Mouse (Mus musculus) CH12.LX (cell line): ENCODE data around the gene Atr. TPM values are rescaled to one million over a fixed set of nuclear protein-coding genes. Genes with fewer than 3 reads are reported as not detected.

Source experiments
- DNase-seq: peaks from one replicate; pipeline ENCODE4 v3.0.0-alpha.2; 2013; ENCODE audit errors: extremely low read depth
- H3K27ac ChIP-seq: 2 replicates; pipeline ENCODE4 v1.5.1; 2012; ENCODE audit warnings: low read depth, mild to moderate bottlenecking, control low read depth, moderate library complexity; ENCODE audit not compliant: insufficient read depth
- H3K27me3 ChIP-seq: replicated peaks from 2 replicates; pipeline ENCODE3; 2012; ENCODE audit warnings: inconsistent platforms
- H3K36me3 ChIP-seq, 2 experiments: replicated peaks in 1 of 2; 2 replicates each; pipeline versions ENCODE3 to v1.6.1; 2012; ENCODE audit warnings: inconsistent platforms in 1 of 2, low read length in 1 of 2, mild to moderate bottlenecking in 1 of 2, mixed read lengths in 1 of 2, moderate library complexity in 1 of 2; ENCODE audit not compliant: control insufficient read depth in 1 of 2, insufficient read depth in 1 of 2
- H3K4me1 ChIP-seq, 2 experiments: 2 replicates each; pipeline ENCODE4 v1.6.1; 2012; ENCODE audit warnings: inconsistent platforms in 1 of 2, moderate library complexity in 1 of 2; ENCODE audit not compliant: insufficient read depth in 2 of 2, control insufficient read depth in 1 of 2
- H3K4me2 ChIP-seq: 2 replicates; pipeline ENCODE4 v1.6.1; 2012; ENCODE audit warnings: low read depth, mild to moderate bottlenecking, control low read depth; ENCODE audit not compliant: poor library complexity, insufficient read depth, severe bottlenecking
- H3K4me3 ChIP-seq, 3 experiments: fragments of 150-350 bp in 1 of 3; sonication (generic) in 1 of 3; replicated peaks in 1 of 3; 2 replicates each; pipeline versions ENCODE3 to v1.5.1; 2011 to 2012; ENCODE audit warnings: low read depth in 2 of 3, low read length in 2 of 3, mild to moderate bottlenecking in 2 of 3, moderate library complexity in 2 of 3, control low read depth in 1 of 3, improper control_type of control experiment in 1 of 3, inconsistent platforms in 1 of 3, mixed read lengths in 1 of 3; ENCODE audit not compliant: poor library complexity in 1 of 3
- H3K79me2 ChIP-seq: replicated peaks from 2 replicates; pipeline ENCODE4 v1.6.1; 2012; ENCODE audit warnings: mild to moderate bottlenecking, moderate library complexity; ENCODE audit not compliant: control insufficient read depth, poor library complexity, insufficient read depth, severe bottlenecking; ENCODE audit errors: extremely low read depth
- H3K9ac ChIP-seq: 2 replicates; pipeline ENCODE4 v1.6.1; 2012; ENCODE audit warnings: low read depth, mild to moderate bottlenecking, control low read depth, moderate library complexity; ENCODE audit not compliant: insufficient read depth
- H3K9me3 ChIP-seq: replicated peaks from 2 replicates; pipeline ENCODE3; 2012; ENCODE audit warnings: low read length, inconsistent platforms, mixed read lengths
- BHLHE40 ChIP-seq: IDR thresholded peaks from 2 replicates; pipeline ENCODE4 v1.6.1; 2011; ENCODE audit warnings: mild to moderate bottlenecking, low read depth, low read length, improper control_type of control experiment
- CHD1 ChIP-seq: IDR thresholded peaks from 2 replicates; pipeline ENCODE4 v1.6.1; 2012; ENCODE audit warnings: low read depth, low read length, improper control_type of control experiment, inconsistent platforms
- CHD2 ChIP-seq: IDR thresholded peaks from 2 replicates; pipeline ENCODE4 v1.6.1; 2011; ENCODE audit warnings: low read length, improper control_type of control experiment
- CTCF ChIP-seq, 2 experiments: IDR thresholded peaks in 1 of 2; conservative IDR thresholded peaks in 1 of 2; 2 replicates each; pipeline ENCODE4 v1.5.1; 2011 to 2012; ENCODE audit warnings: low read depth in 2 of 2, low read length in 2 of 2, improper control_type of control experiment in 1 of 2, inconsistent platforms in 1 of 2, mild to moderate bottlenecking in 1 of 2, moderate library complexity in 1 of 2
- E2F4 ChIP-seq: IDR thresholded peaks from 2 replicates; pipeline ENCODE4 v1.6.1; 2011; ENCODE audit warnings: low read depth, low read length, improper control_type of control experiment; ENCODE audit not compliant: insufficient replicate concordance
- ELF1 ChIP-seq: IDR thresholded peaks from 2 replicates; pipeline ENCODE4 v1.6.1; 2014; ENCODE audit warnings: low read depth, mild to moderate bottlenecking, inconsistent platforms, low read length, improper control_type of control experiment
- EP300 ChIP-seq: IDR thresholded peaks from 2 replicates; pipeline ENCODE4 v1.6.1; 2011; ENCODE audit warnings: low read length, improper control_type of control experiment
- ETS1 ChIP-seq: conservative IDR thresholded peaks from 2 replicates; pipeline ENCODE4 v1.6.1; 2012; ENCODE audit warnings: low read depth, mild to moderate bottlenecking, inconsistent platforms, low read length, improper control_type of control experiment, moderate library complexity
- GABPA ChIP-seq: IDR thresholded peaks from 2 replicates; pipeline ENCODE4 v1.6.1; 2012; ENCODE audit warnings: low read depth, low read length, improper control_type of control experiment, inconsistent platforms; ENCODE audit not compliant: insufficient replicate concordance
- HCFC1 ChIP-seq: IDR thresholded peaks from 2 replicates; pipeline ENCODE4 v1.6.1; 2012; ENCODE audit warnings: low read depth, mild to moderate bottlenecking, inconsistent platforms, low read length, improper control_type of control experiment
- IRF4 ChIP-seq: IDR thresholded peaks from 2 replicates; pipeline ENCODE4 v1.6.1; 2014; ENCODE audit warnings: low read depth, mild to moderate bottlenecking, inconsistent platforms, low read length, improper control_type of control experiment
- JUN ChIP-seq: IDR thresholded peaks from 2 replicates; pipeline ENCODE4 v1.6.1; 2011; ENCODE audit warnings: low read depth, mild to moderate bottlenecking, low read length, improper control_type of control experiment, moderate library complexity; ENCODE audit not compliant: insufficient read depth
- JUND ChIP-seq: conservative IDR thresholded peaks from 2 replicates; pipeline ENCODE4 v1.6.1; 2011; ENCODE audit warnings: low read depth, low read length, improper control_type of control experiment
- KAT2A ChIP-seq: IDR thresholded peaks from 2 replicates; pipeline ENCODE4 v1.6.1; 2012; ENCODE audit warnings: low read length, improper control_type of control experiment, inconsistent platforms; ENCODE audit not compliant: insufficient replicate concordance
- MAFK ChIP-seq: IDR thresholded peaks from 2 replicates; pipeline ENCODE4 v1.6.1; 2011; ENCODE audit warnings: low read length, improper control_type of control experiment; ENCODE audit not compliant: insufficient replicate concordance
- MAX ChIP-seq: IDR thresholded peaks from 2 replicates; pipeline ENCODE4 v1.6.1; 2011; ENCODE audit warnings: low read length, improper control_type of control experiment
- MAZ ChIP-seq: IDR thresholded peaks from 2 replicates; pipeline ENCODE4 v1.6.1; 2012; ENCODE audit warnings: low read depth, mild to moderate bottlenecking, inconsistent platforms, low read length, improper control_type of control experiment, moderate library complexity
- MEF2A ChIP-seq: IDR thresholded peaks from 2 replicates; pipeline ENCODE4 v1.6.1; 2014; ENCODE audit warnings: low read depth, mild to moderate bottlenecking, inconsistent platforms, low read length, improper control_type of control experiment, borderline replicate concordance
- MXI1 ChIP-seq: IDR thresholded peaks from 2 replicates; pipeline ENCODE4 v1.6.1; 2011; ENCODE audit warnings: mild to moderate bottlenecking, low read depth, low read length, improper control_type of control experiment
- MYC ChIP-seq: IDR thresholded peaks from 2 replicates; pipeline ENCODE4 v1.6.1; 2011; ENCODE audit warnings: low read depth, mild to moderate bottlenecking, improper control_type of control experiment, low read length
- NELFE ChIP-seq: IDR thresholded peaks from 2 replicates; pipeline ENCODE4 v1.6.1; 2011; ENCODE audit warnings: low read depth, low read length, improper control_type of control experiment
- NRF1 ChIP-seq: IDR thresholded peaks from 2 replicates; pipeline ENCODE4 v1.6.1; 2014; ENCODE audit warnings: low read depth, mild to moderate bottlenecking, inconsistent platforms, low read length, improper control_type of control experiment, moderate library complexity
- PAX5 ChIP-seq: IDR thresholded peaks from 2 replicates; pipeline ENCODE4 v1.6.1; 2012; ENCODE audit warnings: low read length, inconsistent platforms, mixed read lengths
- POLR2A ChIP-seq: IDR thresholded peaks from 2 replicates; pipeline ENCODE4 v1.6.1; 2011; ENCODE audit warnings: low read depth, mild to moderate bottlenecking, improper control_type of control experiment, low read length
- POLR2AphosphoS2 ChIP-seq: IDR thresholded peaks from 2 replicates; pipeline ENCODE4 v1.6.1; 2011; ENCODE audit warnings: low read depth, low read length, improper control_type of control experiment
- RAD21 ChIP-seq: IDR thresholded peaks from 2 replicates; pipeline ENCODE4 v1.6.1; 2011; ENCODE audit warnings: low read depth, mild to moderate bottlenecking, low read length, improper control_type of control experiment, moderate library complexity
- RCOR1 ChIP-seq: conservative IDR thresholded peaks from 2 replicates; pipeline ENCODE4 v1.6.1; 2012; ENCODE audit warnings: low read depth, mild to moderate bottlenecking, inconsistent platforms, low read length, improper control_type of control experiment
- SIN3A ChIP-seq: IDR thresholded peaks from 2 replicates; pipeline ENCODE4 v1.6.1; 2012; ENCODE audit warnings: low read length, improper control_type of control experiment, inconsistent platforms
- SMC3 ChIP-seq: IDR thresholded peaks from 2 replicates; pipeline ENCODE4 v1.6.1; 2011; ENCODE audit warnings: low read depth, low read length, improper control_type of control experiment
- TBP ChIP-seq: conservative IDR thresholded peaks from 2 replicates; pipeline ENCODE4 v1.6.1; 2011; ENCODE audit warnings: low read depth, low read length, improper control_type of control experiment
- TCF12 ChIP-seq: IDR thresholded peaks from 2 replicates; pipeline ENCODE4 v1.6.1; 2014; ENCODE audit warnings: low read depth, mild to moderate bottlenecking, inconsistent platforms, low read length, improper control_type of control experiment
- UBTF ChIP-seq: IDR thresholded peaks from 2 replicates; pipeline ENCODE4 v1.6.1; 2012; ENCODE audit warnings: low read depth, mild to moderate bottlenecking, inconsistent platforms, low read length, improper control_type of control experiment, moderate library complexity
- USF1 ChIP-seq: IDR thresholded peaks from 2 replicates; pipeline ENCODE4 v1.6.1; 2014; ENCODE audit warnings: low read depth, mild to moderate bottlenecking, inconsistent platforms, low read length, improper control_type of control experiment
- USF2 ChIP-seq: conservative IDR thresholded peaks from 2 replicates; pipeline ENCODE4 v1.6.1; 2011; ENCODE audit warnings: low read depth, low read length, improper control_type of control experiment
- ZC3H11A ChIP-seq: IDR thresholded peaks from 2 replicates; pipeline ENCODE4 v1.6.1; 2012; ENCODE audit warnings: low read depth, mild to moderate bottlenecking, inconsistent platforms, low read length, improper control_type of control experiment
- ZKSCAN1 ChIP-seq: IDR thresholded peaks from 2 replicates; pipeline ENCODE4 v1.6.1; 2012; ENCODE audit warnings: low read depth, inconsistent platforms, low read length, improper control_type of control experiment, borderline replicate concordance
- ZMIZ1 ChIP-seq: IDR thresholded peaks from 2 replicates; pipeline ENCODE4 v1.6.1; 2012; ENCODE audit warnings: low read depth, mild to moderate bottlenecking, inconsistent platforms, low read length, improper control_type of control experiment
- ZNF384 ChIP-seq: IDR thresholded peaks from 2 replicates; pipeline ENCODE4 v1.6.1; 2012; ENCODE audit warnings: low read depth, low read length, improper control_type of control experiment, inconsistent platforms
- dilution Hi-C: fragments of 300-500 bp; cut with MboI; formaldehyde crosslinking; loops from 2 replicates; pipeline ENCODE4 v1.14.3; 2020; ENCODE audit warnings: low sequenced_read_pairs; ENCODE audit not compliant: extremely low pct_unique_long_range_greater_than_20kb, extremely low pct_ligation_motif_present
- in situ Hi-C: fragments of 300-500 bp; cut with MboI; formaldehyde crosslinking; loops from 3 replicates; pipeline ENCODE4 v1.14.3; 2019; ENCODE audit warnings: low sequenced_read_pairs, low pct_ligation_motif_present, low pct_unique_long_range_greater_than_20kb, mixed read lengths
- polyA plus RNA-seq: library from polyadenylated mRNA; unstranded; fragments of >175 nt; gene quantifications from 2 replicates; pipeline ENCODE4 v1.2.1, GENCODE M21; 2012; ENCODE audit warnings: low read depth; ENCODE audit not compliant: insufficient read length
- total RNA-seq, 2 experiments: library from RNA; depleted of rRNA; stranded (reverse); fragments of 300-350 nt in 1 of 2; fragments of >200 nt in 1 of 2; gene quantifications; 2 replicates each; pipeline ENCODE4 v1.2.3; 2012 to 2014

Gene Atr
- total and polyA plus RNA-seq, 3 experiments = 18.5 to 37.4 (median 23.3) TPM

GRCm38 (mm10) chr9:95954585-95955461, 97.4 kb downstream of the Atr start, which contains the start of gene Xrn1:
Gene Xrn1 (plus strand): TSS chr9:95954760.
- peaks cover 0 to 14% of the 10 kb centered on the region in 2 experiments; a peak in 2 of 4 replicates for H3K4me1 ChIP-seq
- no peaks in the 10 kb centered on the region for H3K9me3 ChIP-seq
- no peaks in the 10 kb centered on the region for H3K27me3 ChIP-seq
- H3K4me2 ChIP-seq = peak within 1 kb of the TSS; percentile 69
- peak within 1 kb of the TSS; percentile 95 for H3K9ac ChIP-seq
- peak within 1 kb of the TSS; percentile 85 to 100 (median 92) for H3K4me3 ChIP-seq
- TF ChIP-seq KAT2A (0 out of 2 replicates have a peak, but pooled peaks have one; percentile 68), JUN (no peak), POLR2A (peak; percentile 66), SMC3 (no peak), USF2 (no peak), MYC (no peak), MAX (peak; percentile 65; the same call in 1 of the 2 replicates), CTCF (conservative IDR thresholded peaks at IDR 0.05 in 1 of 2, IDR thresholded peaks at IDR 0.05 in 1 of 2; ENCODE audit: low read depth in 2 of 2, low read length in 2 of 2) (no peak), MAZ (peak; percentile 43; the same call in 1 of the 2 replicates), RCOR1 (no peak), RAD21 (no peak), ZNF384 (no peak), ZKSCAN1 (no peak), GABPA (peak; percentile 80), PAX5 (no peak), IRF4 (peak; percentile 76), MAFK (no peak), POLR2AphosphoS2 (no peak), UBTF (no peak), JUND (no peak), TBP (peak; percentile 74), CHD1 (no peak), MXI1 (peak; percentile 85), BHLHE40 (no peak), NELFE (peak; percentile 69), ZMIZ1 (peak; percentile 76), USF1 (no peak), NRF1 (peak; percentile 50), ETS1 (peak; percentile 56; the same call in 1 of the 2 replicates), ZC3H11A (no peak), EP300 (no peak), ELF1 (peak; percentile 56), TCF12 (peak; percentile 87), MEF2A (peak; percentile 69), SIN3A (peak; percentile 91), E2F4 (no peak), HCFC1 (peak; percentile 88), CHD2 (no peak)
- TF ChIP-seq, all 38 proteins: peak for 17
- H3K79me2 ChIP-seq = peaks cover 21% of the 10 kb centered on the region; the same call in 1 of the 2 replicates
- peaks cover 3 to 39% of the 10 kb centered on the region in 2 experiments for H3K36me3 ChIP-seq
- dilution Hi-C loops = no loop called here
- H3K27ac ChIP-seq = peak within 1 kb of the TSS; percentile 42
- DNase-seq = peak; percentile 90
- in situ Hi-C loops = no loop called here
